Mouse (Mus musculus) cortical plate, adult 2 months (tissue): ENCODE results near the gene Pate4.

Source experiments
- CTCF ChIP-seq: fragments of 200-500 bp; IDR thresholded peaks from 2 replicates; pipeline ENCODE4 v1.5.1; 2011; ENCODE audit warnings: mild to moderate bottlenecking, control low read depth, low read length; ENCODE audit not compliant: insufficient read depth; ENCODE audit errors: extremely low read depth
- POLR2A ChIP-seq: fragments of 200-500 bp; IDR thresholded peaks from 2 replicates; pipeline ENCODE4 v1.6.1; 2011; ENCODE audit warnings: mild to moderate bottlenecking, low read length, control low read depth; ENCODE audit not compliant: insufficient read depth; ENCODE audit errors: extremely low read depth

DNA sequence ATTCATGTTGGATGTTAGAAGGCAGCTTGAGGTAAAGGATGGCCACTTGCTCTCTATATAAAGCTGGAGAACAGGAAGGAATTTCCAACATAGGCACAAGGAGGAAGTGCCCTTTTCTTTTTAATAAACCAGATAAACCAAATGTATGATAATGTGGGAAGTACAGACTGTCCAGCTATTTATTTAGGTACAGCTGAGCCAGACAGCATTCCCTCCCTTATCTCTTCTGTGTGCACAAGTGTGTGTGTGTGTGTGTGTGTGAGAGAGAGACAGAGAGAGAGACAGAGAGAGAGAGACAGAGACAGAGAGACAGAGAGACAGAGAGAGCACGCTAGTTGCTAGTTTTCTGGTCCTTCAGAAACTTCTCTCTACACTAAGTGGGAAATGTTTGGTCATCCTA is at the start of gene Pate4:
- TF ChIP-seq CTCF (no peak), POLR2A (no peak)
